Mouse (Mus musculus): ENCODE data around the gene Ehd2. TPM values are rescaled to one million over a fixed set of nuclear protein-coding genes. Genes with fewer than 3 reads are reported as not detected.

The Ehd2 gene
- total RNA-seq (2022), result 10 to 100 TPM; 23.7 to 32.7 (median 28.2) TPM

- DNase-seq (ENCODE audit: low spot score in 2 of 2), result peak; percentile 59 to 77
Measured at GRCm38 (mm10) chr7:15967312-15967711, at the start of gene Ehd2. Ehd2 (minus strand) TSS chr7:15967567.

GRCm38 (mm10) chr7:16015384-16015783, 48.0 kb upstream of the Ehd2 start:
- no peak for DNase-seq (ENCODE audit: low spot score in 2 of 2)

GRCm38 (mm10) chr7:16014521-16015175, 47.3 kb upstream of the Ehd2 start:
- DNase-seq (ENCODE audit: low spot score in 2 of 2), result peak; percentile 40 to 58

GRCm38 (mm10) chr7:16013722-16014275, 46.4 kb upstream of the Ehd2 start:
- no peak for DNase-seq (ENCODE audit: low spot score in 2 of 2)

- DNase-seq (ENCODE audit: low spot score in 2 of 2), result no peak
Measured at GRCm38 (mm10) chr7:16012576-16013263, 45.4 kb upstream of the Ehd2 start.

- DNase-seq (ENCODE audit: low spot score in 2 of 2), result no peak
Measured at GRCm38 (mm10) chr7:16011418-16012085, 44.2 kb upstream of the Ehd2 start.

GRCm38 (mm10) chr7:16010649-16011048, 43.3 kb upstream of the Ehd2 start:
- DNase-seq (ENCODE audit: low spot score in 2 of 2), result no peak

GRCm38 (mm10) chr7:16009636-16010035, 42.3 kb upstream of the Ehd2 start:
- no peak for DNase-seq (ENCODE audit: low spot score in 2 of 2)

- no peak for DNase-seq (ENCODE audit: low spot score in 2 of 2)
Measured at GRCm38 (mm10) chr7:16005020-16005419, 37.7 kb upstream of the Ehd2 start.

- DNase-seq (ENCODE audit: low spot score in 2 of 2), result peak in 1 of 2 experiments; percentile 52
Measured at GRCm38 (mm10) chr7:16004177-16004856, 37.0 kb upstream of the Ehd2 start.

- DNase-seq (ENCODE audit: low spot score in 2 of 2), result no peak
Measured at GRCm38 (mm10) chr7:16003032-16003431, 35.7 kb upstream of the Ehd2 start.

GRCm38 (mm10) chr7:16002171-16002570, 34.8 kb upstream of the Ehd2 start:
- peak; percentile 86 to 91 for DNase-seq (ENCODE audit: low spot score in 2 of 2)

GRCm38 (mm10) chr7:16001691-16002090, 34.3 kb upstream of the Ehd2 start:
- no peak for DNase-seq (ENCODE audit: low spot score in 2 of 2)

- no peak for DNase-seq (ENCODE audit: low spot score in 2 of 2)
Measured at GRCm38 (mm10) chr7:15993789-15994188, 26.4 kb upstream of the Ehd2 start.

GRCm38 (mm10) chr7:15993152-15993551, 25.8 kb upstream of the Ehd2 start:
- no peak for DNase-seq (ENCODE audit: low spot score in 2 of 2)

- no peak for DNase-seq (ENCODE audit: low spot score in 2 of 2)
Measured at GRCm38 (mm10) chr7:15991764-15992163, 24.4 kb upstream of the Ehd2 start.

GRCm38 (mm10) chr7:15987661-15988356, 20.4 kb upstream of the Ehd2 start:
- no peak for DNase-seq (ENCODE audit: low spot score in 2 of 2)

GRCm38 (mm10) chr7:15982729-15983407, 15.5 kb upstream of the Ehd2 start:
- DNase-seq (ENCODE audit: low spot score in 2 of 2), result no peak

- DNase-seq (ENCODE audit: low spot score in 2 of 2), result no peak
Measured at GRCm38 (mm10) chr7:15981538-15981937, 14.2 kb upstream of the Ehd2 start.

- no peak for DNase-seq (ENCODE audit: low spot score in 2 of 2)
Measured at GRCm38 (mm10) chr7:15980246-15980645, 12.9 kb upstream of the Ehd2 start.
